Mouse (Mus musculus) heart, embryonic 13.5 days (tissue): ENCODE data around the gene Cuedc1. TPM values are rescaled to one million over a fixed set of nuclear protein-coding genes. Genes with fewer than 3 reads are reported as not detected.
A peak's percentile ranks its signal among the peaks of the same experiment; 100 is the strongest.

ENCODE experiments used
- ATAC-seq: fragments of 200-750 bp; cut with Nextera tagmentation; 2 replicates; pipeline ENCODE4 v1.8.0; 2017; ENCODE audit warnings: moderate TSS enrichment; ENCODE audit not compliant: insufficient number of reproducible peaks, low FRiP score, low TSS enrichment; ENCODE audit errors: extremely low read depth
- H3K27ac ChIP-seq: fragments of 300-500 bp; sonication (generic); replicated peaks from 2 replicates; pipeline ENCODE4 v1.5.1; 2015; ENCODE audit warnings: moderate library complexity, mild to moderate bottlenecking, inconsistent platforms
- H3K27me3 ChIP-seq: fragments of 300-500 bp; sonication (generic); replicated peaks from 2 replicates; pipeline ENCODE4 v1.6.1; 2015; ENCODE audit warnings: mild to moderate bottlenecking, inconsistent platforms
- H3K36me3 ChIP-seq: fragments of 300-500 bp; sonication (generic); 2 replicates; pipeline ENCODE4 v1.6.1; 2015; ENCODE audit warnings: mild to moderate bottlenecking, inconsistent platforms
- H3K4me1 ChIP-seq: fragments of 300-500 bp; sonication (generic); 2 replicates; pipeline ENCODE4 v1.6.1; 2015; ENCODE audit warnings: inconsistent platforms
- H3K4me2 ChIP-seq: fragments of 300-500 bp; sonication (generic); 2 replicates; pipeline ENCODE4 v1.6.1; 2015; ENCODE audit warnings: inconsistent platforms, mild to moderate bottlenecking, moderate library complexity
- H3K4me3 ChIP-seq: fragments of 300-500 bp; sonication (generic); 2 replicates; pipeline ENCODE4 v1.5.1; 2015; ENCODE audit warnings: moderate library complexity, mild to moderate bottlenecking, inconsistent platforms
- H3K9ac ChIP-seq: fragments of 300-500 bp; sonication (generic); 2 replicates; pipeline ENCODE4 v1.6.1; 2015; ENCODE audit warnings: inconsistent platforms, mild to moderate bottlenecking, moderate library complexity
- H3K9me3 ChIP-seq: fragments of 300-500 bp; sonication (generic); 2 replicates; pipeline ENCODE4 v1.6.1; 2016; ENCODE audit warnings: inconsistent platforms
- WGBS: fragments of 180-500 bp; shearing (Covaris S2); methylation state at CpG from one replicate; pipeline ENCODE4 v1.1.7; 2015; ENCODE audit warnings: mixed read lengths; 5-methylcytosine and 5-hydroxymethylcytosine counted together
- polyA plus RNA-seq: library from polyadenylated mRNA; unstranded; fragments of >200 nt; fragmentation: Nextera tagmentation; extraction: Ambion mirVana; gene quantifications from 2 replicates; pipeline ENCODE4 v1.2.1, GENCODE M21; 2015

Gene Cuedc1
- polyA plus RNA-seq, 1 experiment from 2014 or later, result 16.8 TPM

- Histone ChIP-seq H3K36me3 (peaks cover 12% of the 10 kb centered on the region), H3K9ac (peak overlapping the region; percentile 63), H3K4me3 (peak overlapping the region; percentile 6; the same call in 1 of the 2 replicates), H3K27me3 (peaks cover 21% of the 10 kb centered on the region), H3K4me1 (peaks cover 44% of the 10 kb centered on the region), H3K4me2 (peak overlapping the region; percentile 28), H3K27ac (peak overlapping the region; percentile 84), H3K9me3 (no peaks in the 10 kb centered on the region)
- ATAC-seq, result 0 out of 2 replicates have a peak, but pooled peaks have one; percentile 14
- 18% methylated on average over 10 of the region's 10 CpGs for WGBS
Measured at GRCm38 (mm10) chr11:88172601-88173325, 74.9 kb downstream of the Cuedc1 start.

DNA sequence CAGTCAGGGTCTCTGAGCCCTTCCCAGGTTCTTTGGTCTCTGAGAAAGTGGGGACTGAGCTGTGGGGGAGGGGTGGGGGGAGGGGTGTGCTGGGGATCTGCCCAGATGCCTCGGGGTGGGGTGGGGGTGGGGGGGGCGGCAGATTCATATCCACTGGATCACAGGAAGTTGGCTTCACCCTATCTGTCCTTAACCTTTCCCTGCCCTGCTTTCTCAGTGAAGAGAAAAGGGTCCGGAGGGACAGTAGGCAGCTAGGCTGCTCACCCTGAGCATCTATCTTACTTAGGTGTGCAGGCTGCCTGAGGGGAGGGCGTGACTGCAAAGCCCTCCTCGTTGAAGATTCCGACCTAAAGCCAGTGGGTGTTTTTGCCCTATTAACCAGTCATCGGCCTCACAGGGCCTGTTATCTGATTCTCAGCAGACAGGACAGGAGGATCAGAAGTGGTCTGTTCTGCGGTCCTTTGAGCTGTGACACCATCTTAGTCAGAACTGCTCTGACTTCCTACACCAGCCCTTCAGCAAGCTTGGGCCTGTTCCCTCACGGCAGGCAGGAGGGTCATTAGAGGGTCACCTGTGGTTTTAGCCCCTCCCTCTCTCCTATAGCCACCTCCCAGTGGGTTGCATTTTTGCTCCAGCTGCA, 75.6 kb downstream of the Cuedc1 start:
- no peaks in the 10 kb centered on the region for H3K9me3 ChIP-seq
- peak overlapping the region; percentile 63 for H3K9ac ChIP-seq
- H3K4me3 ChIP-seq, result no peak overlapping the region

GRCm38 (mm10) chr11:88180467-88180958, 82.7 kb downstream of the Cuedc1 start:
- H3K9me3 ChIP-seq, result no peaks in the 10 kb centered on the region
- 0 out of 2 replicates have a peak, but pooled peaks have one; percentile 6 for ATAC-seq
- peak overlapping the region; percentile 51 for H3K4me2 ChIP-seq
- 16% methylated on average over 6 of the region's 6 CpGs for WGBS
- H3K9ac ChIP-seq, result peak overlapping the region; percentile 74
- H3K27me3 ChIP-seq, result no peaks in the 10 kb centered on the region
- peaks cover 35% of the 10 kb centered on the region for H3K4me1 ChIP-seq
- H3K27ac ChIP-seq, result peak overlapping the region; percentile 98
- H3K4me3 ChIP-seq, result 0 out of 2 replicates have a peak overlapping the region, but pooled peaks have one; percentile 0
- peaks cover 45% of the 10 kb centered on the region for H3K36me3 ChIP-seq

More for the DNA sequence above, 75.6 kb downstream of the Cuedc1 start:
- peak overlapping the region; percentile 84 for H3K27ac ChIP-seq
- ATAC-seq, result no peak
- H3K4me2 ChIP-seq, result peak overlapping the region; percentile 28; the same call in 1 of the 2 replicates
- WGBS, result 15% methylated on average over 9 of the region's 9 CpGs
- peaks cover 20% of the 10 kb centered on the region for H3K36me3 ChIP-seq
- peaks cover 20% of the 10 kb centered on the region for H3K27me3 ChIP-seq
- peaks cover 43% of the 10 kb centered on the region for H3K4me1 ChIP-seq

- Histone ChIP-seq H3K9me3 (no peaks in the 10 kb centered on the region), H3K4me3 (peak overlapping the region; percentile 0; the same call in 1 of the 2 replicates), H3K27me3 (no peaks in the 10 kb centered on the region), H3K27ac (peak overlapping the region; percentile 98), H3K4me2 (peak overlapping the region; percentile 51), H3K9ac (peak overlapping the region; percentile 74), H3K4me1 (peaks cover 35% of the 10 kb centered on the region), H3K36me3 (peaks cover 47% of the 10 kb centered on the region)
- WGBS, result under 1% methylated on average over 16 of the region's 16 CpGs
- peak; percentile 76 for ATAC-seq
Measured at GRCm38 (mm10) chr11:88180959-88181619, 83.2 kb downstream of the Cuedc1 start.

- Histone ChIP-seq H3K4me3 (no peak overlapping the region), H3K4me1 (peaks cover 50% of the 10 kb centered on the region), H3K4me2 (no peak overlapping the region), H3K36me3 (peaks cover 31% of the 10 kb centered on the region), H3K9me3 (no peaks in the 10 kb centered on the region), H3K27ac (no peak overlapping the region), H3K27me3 (peaks cover under 1% of the 10 kb centered on the region; the same call in 1 of the 2 replicates), H3K9ac (no peak overlapping the region)
- ATAC-seq, result no peak
- WGBS, result 82% methylated on average over 17 of the region's 17 CpGs
Measured at GRCm38 (mm10) chr11:88184632-88185180, 86.8 kb downstream of the Cuedc1 start.

- H3K27ac ChIP-seq, result peak overlapping the region; percentile 73; the same call in 1 of the 2 replicates
- H3K36me3 ChIP-seq, result peaks cover 31% of the 10 kb centered on the region
- H3K27me3 ChIP-seq, result peaks cover 13% of the 10 kb centered on the region
- no peak for ATAC-seq
- WGBS, result 81% methylated on average over 14 of the region's 14 CpGs
- H3K9ac ChIP-seq, result peak overlapping the region; percentile 74
- peaks cover 33% of the 10 kb centered on the region for H3K4me1 ChIP-seq
- no peak overlapping the region for H3K4me2 ChIP-seq
- no peaks in the 10 kb centered on the region for H3K9me3 ChIP-seq
- H3K4me3 ChIP-seq, result no peak overlapping the region
Measured at GRCm38 (mm10) chr11:88186078-88186946, 88.5 kb downstream of the Cuedc1 start.

DNA sequence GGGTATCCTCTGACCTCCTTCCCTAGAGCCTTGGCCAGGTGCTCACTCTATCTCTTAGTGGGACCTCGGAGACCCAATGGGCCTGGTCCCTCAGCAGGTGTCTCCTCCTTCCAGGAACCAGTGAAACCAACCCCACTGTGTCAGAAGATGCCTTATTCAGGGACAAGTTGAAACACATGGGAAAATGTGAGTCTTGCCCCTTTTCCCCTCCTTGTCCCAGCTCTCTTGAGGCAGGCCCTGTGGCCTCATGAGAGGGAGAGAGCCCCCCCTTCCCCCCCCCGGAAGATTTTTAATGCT, 89.0 kb downstream of the Cuedc1 start:
- Histone ChIP-seq H3K4me2 (peak overlapping the region; percentile 63), H3K4me3 (no peak overlapping the region), H3K27me3 (peaks cover 19% of the 10 kb centered on the region), H3K36me3 (peaks cover 31% of the 10 kb centered on the region), H3K27ac (peak overlapping the region; percentile 73), H3K9me3 (no peaks in the 10 kb centered on the region), H3K4me1 (peaks cover 28% of the 10 kb centered on the region), H3K9ac (peak overlapping the region; percentile 74)
- ATAC-seq, result no peak
- WGBS, result 34% methylated on average over 2 of the region's 2 CpGs

DNA sequence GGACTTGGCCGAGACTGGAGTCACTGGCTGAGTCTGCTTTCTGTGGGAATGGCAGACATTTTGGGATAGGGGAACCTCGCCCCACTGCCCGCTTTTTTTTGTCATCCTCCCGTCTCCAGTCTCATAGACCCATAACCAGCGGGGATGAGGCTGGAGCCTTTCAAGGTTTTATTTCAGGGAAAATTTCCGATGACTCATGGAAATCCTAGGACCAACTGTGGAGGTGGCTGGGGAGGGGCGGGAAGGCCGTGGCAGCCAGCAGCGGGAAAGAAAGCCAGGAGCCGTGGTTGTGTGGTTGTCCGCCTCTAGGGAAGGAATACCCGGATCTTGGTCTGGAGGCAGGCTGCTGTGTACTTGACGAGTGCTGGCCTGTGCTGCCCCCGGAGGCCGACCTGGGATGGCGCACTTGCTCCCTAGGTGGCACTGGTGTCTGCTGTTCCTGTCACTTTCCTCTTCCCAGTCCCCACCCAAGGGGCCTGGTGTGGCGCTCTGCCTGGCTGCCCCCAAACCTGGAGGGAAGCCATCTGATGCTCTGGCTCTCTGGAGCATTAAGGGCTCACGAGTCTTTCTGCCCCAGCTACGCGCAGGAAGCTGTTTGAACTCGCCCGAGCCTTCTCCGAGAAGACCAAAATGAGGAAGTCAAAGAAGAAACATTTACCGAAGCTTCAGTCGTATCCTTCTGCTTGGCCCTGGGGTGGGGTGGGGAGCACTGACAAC, 89.7 kb downstream of the Cuedc1 start:
- Histone ChIP-seq H3K4me1 (peaks cover 26% of the 10 kb centered on the region), H3K36me3 (peaks cover 28% of the 10 kb centered on the region), H3K4me3 (peak overlapping the region; percentile 31), H3K9me3 (no peaks in the 10 kb centered on the region), H3K27ac (peak overlapping the region; percentile 73), H3K9ac (peak overlapping the region; percentile 74), H3K4me2 (peak overlapping the region; percentile 63), H3K27me3 (peaks cover 26% of the 10 kb centered on the region)
- 12% methylated on average over 25 of the region's 25 CpGs for WGBS
- peak; percentile 72; the same call in 1 of the 2 replicates for ATAC-seq

DNA sequence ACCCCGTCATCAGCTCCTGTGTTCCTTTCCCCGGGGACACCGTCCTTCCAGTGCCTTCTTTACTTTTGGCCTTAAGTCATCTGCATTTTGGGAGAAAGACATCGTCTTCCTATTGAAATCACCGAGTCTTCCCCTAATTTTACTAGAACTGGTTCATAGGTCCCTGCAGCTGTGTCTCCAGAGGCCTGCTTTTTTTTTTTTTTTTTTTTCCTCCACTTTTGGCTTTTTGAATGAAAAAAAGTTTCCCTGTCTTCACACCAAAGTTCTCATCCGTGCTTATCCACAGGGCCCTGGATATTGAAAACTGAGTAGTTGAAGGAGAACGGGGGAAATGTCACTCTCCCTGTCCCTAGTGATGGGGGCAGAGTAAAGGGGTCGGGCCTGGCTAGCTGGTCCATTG, 90.4 kb downstream of the Cuedc1 start:
- Histone ChIP-seq H3K27me3 (peaks cover 32% of the 10 kb centered on the region), H3K9me3 (no peaks in the 10 kb centered on the region), H3K4me3 (no peak overlapping the region), H3K36me3 (peaks cover 21% of the 10 kb centered on the region), H3K4me1 (peaks cover 32% of the 10 kb centered on the region), H3K9ac (peak overlapping the region; percentile 74; the same call in 1 of the 2 replicates), H3K4me2 (peak overlapping the region; percentile 63), H3K27ac (no peak overlapping the region)
- 49% methylated on average over 8 of the region's 8 CpGs for WGBS
- no peak for ATAC-seq

DNA sequence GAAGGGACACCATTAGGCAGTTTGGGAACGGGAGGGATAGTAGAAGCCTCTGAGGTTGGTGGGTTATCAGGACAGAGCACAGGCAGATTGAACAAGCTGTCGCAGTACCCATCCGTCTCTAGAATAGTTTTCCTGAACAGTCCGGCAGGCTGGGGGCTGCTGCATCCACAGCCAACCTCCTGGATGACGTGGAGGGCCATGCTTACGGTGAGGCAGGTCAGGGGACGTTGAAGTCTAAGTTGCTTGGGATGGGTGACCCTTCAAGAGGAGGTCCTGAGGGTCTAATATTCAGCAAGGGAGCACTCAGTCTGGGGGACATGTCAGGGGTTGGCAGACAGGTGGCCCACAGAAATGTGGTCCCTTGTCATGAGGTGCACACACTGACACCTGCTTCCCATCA, 90.8 kb downstream of the Cuedc1 start:
- Histone ChIP-seq H3K27me3 (peaks cover 36% of the 10 kb centered on the region), H3K27ac (no peak overlapping the region), H3K9ac (0 out of 2 replicates have a peak overlapping the region, but pooled peaks have one; percentile 74), H3K36me3 (peaks cover 17% of the 10 kb centered on the region), H3K4me2 (no peak overlapping the region), H3K4me3 (no peak overlapping the region), H3K4me1 (peaks cover 36% of the 10 kb centered on the region), H3K9me3 (no peaks in the 10 kb centered on the region)
- ATAC-seq, result no peak
- WGBS, result 79% methylated on average over 7 of the region's 7 CpGs
